In the genomic region with DNA sequence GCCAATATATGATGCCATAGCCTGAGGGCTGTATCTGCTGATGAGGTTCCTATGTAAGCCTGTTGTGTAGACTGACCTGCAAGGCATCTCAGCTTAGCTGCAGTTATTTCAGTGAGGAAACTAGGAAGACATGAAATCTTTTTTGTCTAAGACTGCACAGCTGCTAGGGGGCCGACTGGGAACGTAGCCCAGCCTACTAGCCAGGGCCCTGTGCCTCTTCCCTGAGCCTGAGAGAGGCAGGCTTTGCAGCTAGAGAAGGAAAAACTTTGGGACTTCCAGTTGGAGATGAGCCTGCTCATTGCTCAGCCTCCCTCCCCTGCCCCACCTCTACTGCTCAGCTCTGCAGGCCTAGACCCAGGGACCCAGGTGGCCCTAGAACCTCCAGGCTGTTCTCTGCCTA, we compare ENCODE assay signal across 12 mouse cellular contexts. TPM values are rescaled to one million over a fixed set of nuclear protein-coding genes. Genes with fewer than 3 reads are reported as not detected.
A peak's percentile ranks its signal among the peaks of the same experiment; 100 is the strongest.
DNase-seq lines count a peak whose midpoint lies in the region; ATAC-seq and TF ChIP-seq lines count a peak whose summit lies in the region.
"Had no signal": no experiment of that assay in that cellular context is flagged by ENCODE, and none has a peak within 500 bp of the region (broad histone marks: within the 10 kb centered on the region; RNA-seq: fewer than 3 reads in every experiment).

No protein-coding gene starts in this region.

- H3K27ac ChIP-seq in layer of hippocampus, adult 2 months, result 0 out of 2 replicates have a peak overlapping the region, but pooled peaks have one; percentile 10

- no peak overlapping the region for H3K4me3 ChIP-seq in layer of hippocampus, adult 2 months

- no peak for ATAC-seq in cerebellum, adult (ENCODE audit: insufficient number of reproducible peaks, low FRiP score, low TSS enrichment)
- ATAC-seq: hindbrain, embryonic 16.5 days; midbrain, embryonic 16.5 days had no signal

- no peak for TF ChIP-seq CTCF in layer of hippocampus, adult 2 months (conservative IDR thresholded peaks at IDR 0.05)

- peak; percentile 39 to 60 for DNase-seq in cerebellum, postnatal 10 days
- peak; percentile 54 to 57 for DNase-seq in layer of hippocampus, adult 18-20 months (ENCODE audit: low spot score in 2 of 2)
- DNase-seq in layer of hippocampus, postnatal 25 days (ENCODE audit: extremely low spot score in 1 of 2, low spot score in 1 of 2), result no peak
- peak; percentile 40 to 60 for DNase-seq in layer of hippocampus, adult 2 months (ENCODE audit: low spot score in 2 of 2)
- peak; percentile 69 for DNase-seq in right cerebral cortex, postnatal 25 days
- DNase-seq in spleen, postnatal 10 days (ENCODE audit: low spot score in 2 of 2), result no peak
- no peak for DNase-seq in adrenal gland, adult 2 months
- DNase-seq: lung, postnatal 36 days had no signal

RNA-seq across cellular contexts. Expression of a gene that starts 2.9 kb away (rescaled TPM):
- total RNA-seq in layer of hippocampus, adult 18-20 months (2021), result 10 to 100 TPM; 12.6 to 19.4 TPM
- total RNA-seq in layer of hippocampus, postnatal 25 days (2021), result 10 to 100 TPM in 1 of 2 experiments, 1 to 10 TPM in 1; 8.3 to 15.7 TPM
- total RNA-seq in layer of hippocampus, adult 2 months (2021), result 10 to 100 TPM; 16.3 to 18.7 TPM
- total RNA-seq in adrenal gland, adult 2 months (2021), result 1 to 10 TPM in 1 of 2 experiments, under 1 TPM in 1; 0.76 to 1.4 TPM
- 0.03 and 0.33 TPM in 2 replicates for polyA plus RNA-seq in adrenal gland, adult 2 months (2012; rRNA removed)
- total RNA-seq: common myeloid progenitor, adult 5-6 weeks had no signal

RNA-seq across cellular contexts. Expression of a gene that starts 30.9 kb away (rescaled TPM):
- total RNA-seq in layer of hippocampus, adult 18-20 months (2021), result 10 to 100 TPM; 36.5 to 44.2 TPM
- 10 to 100 TPM; 22.3 to 31.5 TPM for total RNA-seq in layer of hippocampus, postnatal 25 days (2021)
- 10 to 100 TPM; 29.9 to 33.8 TPM for total RNA-seq in layer of hippocampus, adult 2 months (2021)
- 10 to 100 TPM; 32.6 to 43.7 TPM for total RNA-seq in adrenal gland, adult 2 months (2021)
- 73.8 and 79.8 TPM in 2 replicates for polyA plus RNA-seq in adrenal gland, adult 2 months (2012; rRNA removed)
- total RNA-seq: common myeloid progenitor, adult 5-6 weeks had no signal

RNA-seq across cellular contexts. Expression of a gene that starts 54.7 kb away (rescaled TPM):
- total RNA-seq in layer of hippocampus, adult 18-20 months (2021), result 10 to 100 TPM; 40.1 to 43.6 TPM
- 10 to 100 TPM; 45.0 to 48.4 TPM for total RNA-seq in layer of hippocampus, postnatal 25 days (2021)
- total RNA-seq in layer of hippocampus, adult 2 months (2021), result 10 to 100 TPM; 39.3 to 45.2 TPM
- total RNA-seq in adrenal gland, adult 2 months (2021), result 100 to 1,000 TPM; 136 to 202 TPM
- polyA plus RNA-seq in adrenal gland, adult 2 months (2012; rRNA removed), result 83.4 and 111 TPM in 2 replicates

Comparison
In these comparisons a context has a peak if more than half of its experiments do, and no peak if none do; other contexts are left out.
1. DNase-seq: peak in cerebellum, postnatal 10 days (2 of 2), layer of hippocampus, adult 18-20 months (2 of 2), layer of hippocampus, adult 2 months (2 of 2) and right cerebral cortex, postnatal 25 days (single experiment); none in layer of hippocampus, postnatal 25 days (0 of 2), spleen, postnatal 10 days (0 of 2) and adrenal gland, adult 2 months (single experiment).